Mouse (Mus musculus) olfactory bulb, adult 2 months (tissue): ENCODE measurements at regions not wholly inside any gene's neighbourhood (a gene's known extent, or its start where the extent isn't known, plus 50 kb on each side); places are given as distances from the start of the nearest gene placed in this dataset.

Source experiments
- H3K27ac ChIP-seq: fragments of 200-500 bp; 2 replicates; pipeline ENCODE4 v1.5.1; 2012; ENCODE audit warnings: low read depth, low read length; ENCODE audit not compliant: insufficient read depth
- H3K4me1 ChIP-seq: fragments of 200-500 bp; 2 replicates; pipeline ENCODE4 v1.6.1; 2012; ENCODE audit warnings: low read length; ENCODE audit not compliant: control insufficient read depth, insufficient read depth
- H3K4me3 ChIP-seq: fragments of 200-500 bp; 2 replicates; pipeline ENCODE4 v1.5.1; 2012; ENCODE audit warnings: mild to moderate bottlenecking, low read depth, low read length, moderate library complexity; ENCODE audit not compliant: insufficient read depth
- CTCF ChIP-seq: fragments of 200-500 bp; IDR thresholded peaks from 2 replicates; pipeline ENCODE4 v1.5.1; 2012; ENCODE audit warnings: low read depth, mild to moderate bottlenecking, low read length, moderate library complexity; ENCODE audit not compliant: insufficient read depth
- POLR2A ChIP-seq: fragments of 200-500 bp; IDR thresholded peaks from 2 replicates; pipeline ENCODE4 v1.6.1; 2012; ENCODE audit warnings: mild to moderate bottlenecking, low read depth, low read length, moderate library complexity; ENCODE audit not compliant: insufficient read depth
- WGBS: fragments of 180-500 bp; shearing (Covaris S2); methylation state at CpG from one replicate; pipeline ENCODE4 v1.1.7; 2018; 5-methylcytosine and 5-hydroxymethylcytosine counted together

- TF ChIP-seq CTCF = no peak
- no peak for TF ChIP-seq POLR2A
- Histone ChIP-seq H3K27ac (no peak overlapping the region), H3K4me1 (no peaks in the 10 kb centered on the region), H3K4me3 (no peak overlapping the region)
- 96% methylated on average over 14 of the region's 14 CpGs for WGBS
These were observed 153.1 kb downstream of the Zfp36l1 start for GRCm38 (mm10) chr12:79959540-79960305.

- WGBS = 86% methylated on average over 4 of the region's 4 CpGs
- Histone ChIP-seq H3K27ac (no peak overlapping the region), H3K4me3 (no peak overlapping the region), H3K4me1 (no peaks in the 10 kb centered on the region)
- TF ChIP-seq POLR2A = no peak
- no peak for TF ChIP-seq CTCF
These were observed 155.6 kb downstream of the Zfp36l1 start for GRCm38 (mm10) chr12:79957211-79957610.

DNA sequence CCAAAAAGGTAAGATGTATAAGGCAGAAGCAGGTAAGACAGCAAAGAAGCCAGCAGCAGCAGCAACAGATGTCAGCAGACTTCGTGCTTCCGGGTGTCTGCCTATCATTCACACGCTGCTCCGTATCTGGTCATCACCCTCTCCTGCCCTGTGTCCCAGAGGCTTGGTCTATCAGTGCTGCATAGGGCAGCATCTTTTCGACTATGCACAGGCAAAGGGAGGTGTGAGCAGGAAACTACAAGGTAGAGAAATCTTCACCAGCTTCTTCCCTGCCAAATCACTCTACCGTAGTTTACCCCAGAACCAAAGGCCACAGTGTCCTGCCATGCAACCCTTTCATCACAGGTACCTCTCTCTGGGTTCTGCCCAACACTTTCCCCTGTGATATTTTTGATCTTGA, 156.5 kb downstream of the Zfp36l1 start:
- H3K4me3 ChIP-seq = no peak overlapping the region
- no peak for TF ChIP-seq CTCF
- no peak for TF ChIP-seq POLR2A
- no peaks in the 10 kb centered on the region for H3K4me1 ChIP-seq
- H3K27ac ChIP-seq = no peak overlapping the region
- 96% methylated on average over 6 of the region's 6 CpGs for WGBS

GRCm38 (mm10) chr12:79955501-79955900, 157.3 kb downstream of the Zfp36l1 start:
- 97% methylated on average over 2 of the region's 2 CpGs for WGBS
- Histone ChIP-seq H3K4me1 (no peaks in the 10 kb centered on the region), H3K4me3 (no peak overlapping the region), H3K27ac (no peak overlapping the region)
- TF ChIP-seq CTCF (no peak), POLR2A (no peak)

DNA sequence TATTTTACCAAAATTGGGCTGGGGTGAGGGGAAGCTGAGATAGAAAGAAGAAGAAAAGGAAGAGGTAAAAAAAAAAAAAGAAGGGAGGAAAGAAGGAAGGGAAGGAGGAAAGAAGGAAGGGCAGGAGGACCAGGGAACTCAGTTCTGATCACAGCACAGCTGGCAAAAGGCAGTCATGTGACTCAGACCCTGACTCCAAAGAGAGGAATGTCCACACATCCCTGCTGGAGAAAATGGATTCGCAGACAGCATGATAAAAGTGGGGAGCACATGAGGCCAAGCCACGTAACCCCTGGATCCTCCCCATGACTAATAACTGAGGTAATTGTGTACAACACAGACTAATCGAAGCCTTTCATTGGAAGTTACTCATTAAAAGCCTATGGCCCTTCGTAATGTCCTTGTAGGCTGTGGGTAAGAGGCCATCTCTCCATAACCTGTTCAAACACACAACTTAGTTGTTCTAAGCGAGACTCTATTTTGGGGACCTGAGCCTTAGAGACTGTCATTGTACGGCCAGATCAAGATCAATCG, 162.2 kb downstream of the Zfp36l1 start:
- 0 out of 2 replicates have a peak, but pooled peaks cover 2% of the 10 kb centered on the region for H3K4me1 ChIP-seq
- H3K4me3 ChIP-seq = no peak overlapping the region
- 90% methylated on average over 7 of the region's 7 CpGs for WGBS
- TF ChIP-seq POLR2A (no peak), CTCF (no peak)
- no peak overlapping the region for H3K27ac ChIP-seq

- 57% methylated on average over 14 of the region's 14 CpGs for WGBS
- Histone ChIP-seq H3K4me1 (peaks cover 5% of the 10 kb centered on the region; the same call in 1 of the 2 replicates), H3K4me3 (no peak overlapping the region), H3K27ac (no peak overlapping the region)
- TF ChIP-seq CTCF (no peak), POLR2A (no peak)
These were observed 163.6 kb downstream of the Zfp36l1 start for GRCm38 (mm10) chr12:79949101-79949824.

DNA sequence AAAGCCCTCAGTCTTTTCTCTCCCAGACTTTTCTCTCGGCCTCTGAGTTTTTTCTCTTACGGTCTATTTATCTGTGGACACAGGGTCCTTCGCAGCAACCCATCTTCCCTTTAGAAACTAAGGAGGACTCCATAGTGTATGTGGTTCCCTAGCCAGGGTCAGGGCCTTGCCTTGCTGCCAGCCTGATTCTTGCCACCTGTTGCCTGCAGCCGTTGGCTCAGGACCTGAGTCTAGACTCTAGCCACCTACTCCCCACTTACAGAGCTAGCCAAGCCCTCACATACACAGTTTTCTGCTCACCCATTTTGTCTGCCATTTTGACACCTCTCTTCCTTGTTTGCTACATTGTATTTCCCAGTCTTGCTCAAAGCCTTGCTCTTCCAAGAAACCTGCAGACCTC, 165.2 kb downstream of the Zfp36l1 start:
- WGBS = 96% methylated on average over 4 of the region's 4 CpGs
- Histone ChIP-seq H3K4me1 (peaks cover 5% of the 10 kb centered on the region; the same call in 1 of the 2 replicates), H3K27ac (no peak overlapping the region), H3K4me3 (no peak overlapping the region)
- TF ChIP-seq CTCF (no peak), POLR2A (no peak)

DNA sequence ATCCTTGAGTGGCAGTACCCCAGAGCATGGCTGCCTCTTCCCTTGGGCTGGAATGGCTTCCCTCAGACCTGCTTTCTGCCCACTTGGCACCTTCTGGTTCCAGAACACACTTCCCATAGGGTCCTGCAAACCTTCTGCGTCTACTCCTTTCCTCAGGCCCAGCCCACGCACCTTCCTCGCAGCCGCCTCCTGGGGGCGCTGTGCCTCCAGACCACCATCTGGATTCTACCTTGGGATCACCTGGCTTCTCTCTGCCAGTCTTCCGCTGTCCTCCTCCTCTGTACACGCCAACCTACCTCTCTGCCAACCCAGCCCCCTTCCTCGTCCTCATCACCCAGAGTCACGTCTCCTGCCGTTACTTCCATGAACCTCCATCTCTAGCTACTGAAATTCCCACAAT, 166.0 kb downstream of the Zfp36l1 start:
- Histone ChIP-seq H3K4me3 (no peak overlapping the region), H3K4me1 (peaks cover 5% of the 10 kb centered on the region; the same call in 1 of the 2 replicates), H3K27ac (no peak overlapping the region)
- TF ChIP-seq CTCF (no peak), POLR2A (no peak)
- WGBS = 96% methylated on average over 10 of the region's 10 CpGs

DNA sequence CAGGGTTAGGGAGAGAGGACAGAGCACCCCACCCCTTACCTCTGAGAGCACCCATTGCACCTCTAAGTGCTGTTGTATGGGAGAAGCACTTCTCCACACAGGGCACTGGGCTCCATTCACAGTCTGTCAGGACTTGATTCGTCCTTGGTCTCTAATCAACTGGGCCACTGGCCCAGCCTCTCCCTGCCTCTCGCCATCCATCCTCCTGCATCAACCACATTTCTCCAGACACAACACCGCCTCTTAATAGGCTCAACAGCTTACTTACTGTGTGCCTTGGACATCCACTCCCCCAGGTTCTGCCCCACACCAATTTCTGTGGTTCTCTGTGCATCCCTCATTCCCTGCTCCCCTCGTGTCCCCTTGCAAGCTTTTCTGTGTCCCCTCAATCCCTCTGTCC, 166.9 kb downstream of the Zfp36l1 start:
- Histone ChIP-seq H3K4me3 (no peak overlapping the region), H3K4me1 (peaks cover 5% of the 10 kb centered on the region; the same call in 1 of the 2 replicates), H3K27ac (no peak overlapping the region)
- TF ChIP-seq CTCF (no peak), POLR2A (0 out of 2 replicates have a peak, but pooled peaks have one; percentile 10)
- 95% methylated on average over 4 of the region's 4 CpGs for whole genome bisulfite sequencing
